Comparison of ENCODE assay signal across 12 mouse cellular contexts in the genomic region with DNA sequence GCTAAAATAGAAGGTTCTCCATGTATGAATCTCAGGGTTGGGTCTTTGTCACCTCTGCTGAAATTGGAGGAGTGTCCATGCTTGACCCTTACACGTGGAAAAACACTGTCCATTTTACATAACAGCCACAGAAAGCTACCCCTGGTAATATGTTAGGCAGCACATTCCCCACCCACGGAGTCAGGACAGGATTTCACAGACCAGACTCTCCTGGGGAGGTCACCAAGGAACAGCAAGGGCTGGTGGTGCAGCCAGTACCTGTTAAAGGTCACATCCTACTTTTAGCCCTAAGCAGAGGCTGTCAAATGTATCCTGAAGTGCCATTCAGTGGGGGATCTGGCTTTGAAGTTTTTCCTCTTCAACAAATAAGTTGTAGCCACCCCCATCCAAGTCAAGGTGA. TPM values are rescaled to one million over a fixed set of nuclear protein-coding genes. Genes with fewer than 3 reads are reported as not detected.
"Had no signal": no experiment of that assay in that cellular context is flagged by ENCODE, and none has a peak within 500 bp of the region (broad histone marks: within the 10 kb centered on the region; RNA-seq: fewer than 3 reads in every experiment).

No protein-coding gene starts in this region.

- DNase-seq: lung, adult 2 months; lung, postnatal 14 days; lung, postnatal 36 days; right cerebral cortex, postnatal 14 days; spleen, adult 18-20 months; thymus, adult 18-20 months; thymus, postnatal 14 days; thymus, postnatal 36 days had no signal

RNA-seq across cellular contexts. Expression of a gene that starts 35.3 kb away (rescaled TPM):
- total RNA-seq: megakaryocyte progenitor cell, adult 5-6 weeks; midbrain, postnatal 0 days; monocyte, adult 5-6 weeks; neutrophil, adult 5-6 weeks had no signal

RNA-seq across cellular contexts. Expression of a gene that starts 54.2 kb away (rescaled TPM):
- total RNA-seq: megakaryocyte progenitor cell, adult 5-6 weeks; midbrain, postnatal 0 days; monocyte, adult 5-6 weeks; neutrophil, adult 5-6 weeks had no signal
